Mouse (Mus musculus) kidney, embryonic 14.5 days (tissue): Measurements from ENCODE around the gene Skor1. TPM values are rescaled to one million over a fixed set of nuclear protein-coding genes. Genes with fewer than 3 reads are reported as not detected.

Source experiments
- ATAC-seq: fragments of 200-750 bp; cut with Nextera tagmentation; 2 replicates; pipeline ENCODE4 v1.8.0; 2017; ENCODE audit warnings: moderate number of reproducible peaks, mild to moderate bottlenecking, moderate TSS enrichment, moderate library complexity; ENCODE audit not compliant: low FRiP score, low TSS enrichment
- H3K27ac ChIP-seq: fragments of 300-500 bp; sonication (generic); 2 replicates; pipeline ENCODE4 v1.5.1; 2014; ENCODE audit warnings: low read depth, mild to moderate bottlenecking, low read length, moderate library complexity, mixed read lengths
- H3K27me3 ChIP-seq: fragments of 300-500 bp; sonication (generic); 2 replicates; pipeline ENCODE4 v1.6.1; 2014; ENCODE audit warnings: mild to moderate bottlenecking, low read length; ENCODE audit not compliant: control insufficient read depth, insufficient read depth
- H3K36me3 ChIP-seq: fragments of 300-500 bp; sonication (generic); 2 replicates; pipeline ENCODE4 v1.6.1; 2014; ENCODE audit warnings: low read length, mixed read lengths; ENCODE audit not compliant: control insufficient read depth, insufficient read depth
- H3K4me1 ChIP-seq: fragments of 300-500 bp; sonication (generic); 2 replicates; pipeline ENCODE4 v1.6.1; 2014; ENCODE audit warnings: low read length, mixed read lengths; ENCODE audit not compliant: control insufficient read depth, insufficient read depth
- H3K4me2 ChIP-seq: fragments of 300-500 bp; sonication (generic); replicated peaks from 2 replicates; pipeline ENCODE4 v1.6.1; 2014; ENCODE audit warnings: low read depth, mild to moderate bottlenecking, low read length
- H3K4me3 ChIP-seq: fragments of 300-500 bp; sonication (generic); 2 replicates; pipeline ENCODE4 v1.5.1; 2014; ENCODE audit warnings: mild to moderate bottlenecking, low read length
- H3K9ac ChIP-seq: fragments of 300-500 bp; sonication (generic); 2 replicates; pipeline ENCODE4 v1.6.1; 2014; ENCODE audit warnings: low read depth, mild to moderate bottlenecking, low read length, moderate library complexity
- H3K9me3 ChIP-seq: fragments of 300-500 bp; sonication (generic); 2 replicates; pipeline ENCODE4 v1.6.1; 2016; ENCODE audit warnings: low read length; ENCODE audit not compliant: control insufficient read depth
- WGBS: fragments of 180-500 bp; shearing (Covaris S2); extraction: QIAGEN DNeasy Blood & Tissue Kit; methylation state at CpG from one replicate; pipeline ENCODE4 v1.1.7; 2014; 5-methylcytosine and 5-hydroxymethylcytosine counted together
- polyA plus RNA-seq: library from polyadenylated mRNA; unstranded; fragments of >200 nt; fragmentation: Nextera tagmentation; extraction: Ambion mirVana; gene quantifications from 2 replicates; pipeline ENCODE4 v1.2.1, GENCODE M21; 2014

The Skor1 gene
- polyA plus RNA-seq, 1 experiment from 2014 or later, result not detected

GRCm38 (mm10) chr9:63091971-63092528, 56.7 kb downstream of the Skor1 start:
- H3K27ac ChIP-seq, result peak overlapping the region; percentile 93
- H3K27me3 ChIP-seq, result no peaks in the 10 kb centered on the region
- 2% methylated on average over 13 of the region's 13 CpGs for WGBS
- peak overlapping the region; percentile 25 for H3K9ac ChIP-seq
- peak; percentile 89 for ATAC-seq
- peak overlapping the region; percentile 28 for H3K4me3 ChIP-seq
- no peaks in the 10 kb centered on the region for H3K9me3 ChIP-seq
- no peaks in the 10 kb centered on the region for H3K36me3 ChIP-seq
- peak overlapping the region; percentile 46 for H3K4me2 ChIP-seq
- peaks cover 21% of the 10 kb centered on the region for H3K4me1 ChIP-seq

GRCm38 (mm10) chr9:63091101-63091921, 57.5 kb downstream of the Skor1 start:
- WGBS, result 14% methylated on average over 23 of the region's 23 CpGs
- H3K27ac ChIP-seq, result peak overlapping the region; percentile 93
- ATAC-seq, result no peak
- no peaks in the 10 kb centered on the region for H3K36me3 ChIP-seq
- no peak overlapping the region; the same call in 1 of the 2 replicates for H3K9ac ChIP-seq
- H3K4me1 ChIP-seq, result peaks cover 21% of the 10 kb centered on the region
- no peaks in the 10 kb centered on the region for H3K27me3 ChIP-seq
- peak overlapping the region; percentile 46 for H3K4me2 ChIP-seq
- H3K4me3 ChIP-seq, result no peak overlapping the region; the same call in 1 of the 2 replicates
- no peaks in the 10 kb centered on the region for H3K9me3 ChIP-seq

GRCm38 (mm10) chr9:63089141-63089540, 59.6 kb downstream of the Skor1 start:
- Histone ChIP-seq H3K4me3 (no peak overlapping the region), H3K4me2 (no peak overlapping the region), H3K27ac (no peak overlapping the region), H3K36me3 (no peaks in the 10 kb centered on the region), H3K4me1 (peaks cover 21% of the 10 kb centered on the region), H3K27me3 (no peaks in the 10 kb centered on the region), H3K9ac (no peak overlapping the region), H3K9me3 (no peaks in the 10 kb centered on the region)
- 97% methylated on average over 4 of the region's 4 CpGs for WGBS
- ATAC-seq, result no peak

Other genes with a start within 250 kb of the Skor1 start
- gene Pias1, start 161.0 kb downstream of the Skor1 start, polyA plus RNA-seq, result 61.8 and 64.8 TPM in 2 replicates
- gene Map2k5, start 228.9 kb upstream of the Skor1 start, polyA plus RNA-seq, result 35.3 and 40.3 TPM in 2 replicates